Mouse (Mus musculus): ENCODE measurements around the gene Agbl1. TPM values are rescaled to one million over a fixed set of nuclear protein-coding genes. Genes with fewer than 3 reads are reported as not detected.
"Not testable (repeated sequence)": the region's sequence is repeated elsewhere in the genome, so short reads cannot be mapped to it uniquely, and the experiment has no call there.

Agbl1 gene
- polyA plus RNA-seq (2016; fragmentation: Nextera tagmentation; extraction: Ambion mirVana), result 0.05 and 0.09 TPM in 2 replicates

DNA sequence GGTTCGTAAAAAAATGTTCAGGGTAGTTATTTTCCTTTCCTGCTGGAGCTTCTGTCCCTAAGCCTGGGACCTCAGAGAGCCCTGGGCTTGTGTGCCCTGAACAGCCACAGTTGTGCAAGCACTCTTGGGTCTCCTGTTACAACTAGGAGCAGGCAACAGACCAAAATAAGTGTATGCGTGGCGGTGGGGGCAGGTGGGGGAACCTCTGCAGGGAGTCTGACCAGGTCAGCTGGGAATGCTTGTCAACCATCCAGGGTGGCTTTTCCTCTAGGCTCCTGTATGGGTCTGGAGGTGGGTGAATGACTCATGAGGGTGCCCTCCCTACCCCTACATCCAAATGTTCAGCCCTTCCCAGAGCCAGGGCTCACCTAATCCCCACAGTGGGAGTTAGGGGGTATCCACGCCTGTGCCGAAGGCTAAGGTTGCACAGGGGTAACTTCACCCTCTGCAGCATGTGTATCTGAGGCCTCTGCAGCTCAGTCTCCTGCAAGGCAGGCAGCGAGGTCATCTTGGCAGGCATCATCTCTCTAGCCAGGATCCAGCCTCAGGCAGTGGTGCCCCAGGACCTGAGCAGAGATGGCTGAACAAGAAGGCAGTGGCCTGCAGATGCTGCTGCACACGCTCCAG, at the start of gene Agbl1:
TSS of gene Agbl1 (plus strand) at position 577 of the 627 bp plus-strand sequence.
- 46% methylated on average over 7 of the region's 7 CpGs for WGBS

DNA sequence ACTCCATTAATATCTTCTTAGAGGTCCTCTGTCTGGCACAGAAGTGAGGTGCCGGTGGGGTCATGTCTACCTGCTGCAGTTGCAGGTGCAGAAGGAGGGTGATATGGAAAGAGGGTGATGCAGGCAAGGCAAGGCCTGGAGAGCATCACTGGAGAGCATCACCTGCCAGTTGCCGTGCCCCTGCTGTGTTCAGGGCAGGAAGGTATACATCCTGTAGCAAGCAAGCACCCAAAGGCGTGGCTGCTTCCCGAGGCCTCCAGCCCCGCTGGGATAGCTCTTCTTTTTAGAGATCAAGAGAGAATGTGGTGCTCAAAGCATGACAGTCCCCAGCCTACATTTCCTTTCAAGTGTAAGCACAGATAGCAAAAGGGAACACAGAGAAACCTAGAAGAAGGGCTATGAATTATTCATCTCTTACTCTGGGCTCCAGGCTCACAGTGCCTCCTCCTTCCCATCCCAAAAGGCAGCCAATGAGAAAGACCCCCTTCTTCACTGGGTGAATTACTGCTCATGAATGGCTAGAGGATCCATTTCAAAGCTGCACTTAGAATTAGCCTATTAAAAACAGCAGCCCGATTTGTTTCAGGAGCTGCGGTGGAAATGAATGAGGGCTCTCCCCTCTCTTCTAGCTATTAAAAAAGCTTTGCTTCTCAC, 44.6 kb upstream of the Agbl1 start:
- DNase-seq (ENCODE audit: low spot score), result no peak
- 53% methylated on average over 7 of the region's 7 CpGs for WGBS
- Histone ChIP-seq H3K27ac (no peak overlapping the region), H3K4me1 (no peaks in the 10 kb centered on the region), H3K4me3 (no peak overlapping the region), H3K9me3 (no peaks in the 10 kb centered on the region), H3K27me3 (ENCODE audit: insufficient read depth, poor library complexity, severe bottlenecking) (no peaks in the 10 kb centered on the region), H3K36me3 (no peaks in the 10 kb centered on the region)

More for the DNA sequence above, at the start of gene Agbl1:
- Histone ChIP-seq H3K36me3 (no peaks in the 10 kb centered on the region), H3K27me3 (ENCODE audit: insufficient read depth, poor library complexity, severe bottlenecking) (no peaks in the 10 kb centered on the region), H3K9me3 (no peaks in the 10 kb centered on the region), H3K4me1 (no peaks in the 10 kb centered on the region), H3K4me3 (no peak within 1 kb of the TSS), H3K27ac (no peak within 1 kb of the TSS)
- DNase-seq (ENCODE audit: low spot score), result no peak

DNA sequence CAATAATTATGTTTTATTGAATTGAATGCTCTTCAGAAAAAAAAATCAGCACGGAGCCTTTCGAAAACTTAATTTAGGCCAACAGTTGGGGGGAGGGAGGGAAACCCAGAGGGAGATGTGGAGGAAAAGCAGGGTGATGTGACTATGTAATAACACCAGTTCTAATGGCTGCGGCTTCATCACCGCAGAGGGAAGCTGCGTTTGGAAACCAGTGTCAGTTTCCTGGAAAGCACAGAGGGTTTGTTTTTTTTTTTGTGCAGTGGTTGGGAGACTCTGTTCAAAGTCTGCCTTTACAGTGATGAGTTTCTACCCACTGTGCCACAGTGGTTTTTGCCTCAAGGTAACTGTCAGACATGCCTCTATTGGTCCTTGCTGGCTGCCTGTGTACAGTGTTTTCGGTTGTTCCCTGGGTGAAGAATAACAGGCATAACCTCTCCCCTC, 44.0 kb upstream of the Agbl1 start:
- Histone ChIP-seq H3K9me3 (no peaks in the 10 kb centered on the region), H3K27ac (no peak overlapping the region), H3K4me3 (no peak overlapping the region), H3K36me3 (no peaks in the 10 kb centered on the region), H3K4me1 (no peaks in the 10 kb centered on the region), H3K27me3 (ENCODE audit: insufficient read depth, poor library complexity, severe bottlenecking) (no peaks in the 10 kb centered on the region)
- WGBS, result 55% methylated on average over 6 of the region's 6 CpGs
- no peak for DNase-seq (ENCODE audit: low spot score)

DNA sequence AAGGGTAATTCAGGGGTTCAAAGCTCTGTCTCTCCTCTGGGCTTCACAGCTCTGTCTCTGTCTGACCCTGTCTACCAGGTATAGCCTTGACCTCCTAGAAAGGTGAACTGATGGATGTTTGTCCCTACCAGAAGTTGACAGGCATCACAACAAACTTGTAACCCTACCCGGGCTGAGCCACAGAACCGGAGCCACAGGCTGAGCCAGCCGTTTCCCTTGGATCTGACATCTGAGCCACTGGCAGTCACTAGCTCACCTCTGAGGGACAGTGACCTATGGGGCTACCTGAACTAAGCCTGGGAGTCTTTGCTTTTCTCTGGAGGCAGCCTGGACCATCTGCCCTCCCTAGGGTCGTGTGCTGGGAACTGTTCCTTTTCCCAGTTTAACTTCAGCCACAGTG, 11.1 kb upstream of the Agbl1 start:
- no peaks in the 10 kb centered on the region for H3K9me3 ChIP-seq
- H3K27me3 ChIP-seq (ENCODE audit: insufficient read depth, poor library complexity, severe bottlenecking), result no peaks in the 10 kb centered on the region
- H3K27ac ChIP-seq, result no peak overlapping the region
- no peak overlapping the region for H3K4me3 ChIP-seq
- DNase-seq (ENCODE audit: low spot score), result no peak
- WGBS, result 66% methylated on average over 4 of the region's 4 CpGs
- peaks cover 11% of the 10 kb centered on the region for H3K4me1 ChIP-seq
- no peaks in the 10 kb centered on the region for H3K36me3 ChIP-seq

DNA sequence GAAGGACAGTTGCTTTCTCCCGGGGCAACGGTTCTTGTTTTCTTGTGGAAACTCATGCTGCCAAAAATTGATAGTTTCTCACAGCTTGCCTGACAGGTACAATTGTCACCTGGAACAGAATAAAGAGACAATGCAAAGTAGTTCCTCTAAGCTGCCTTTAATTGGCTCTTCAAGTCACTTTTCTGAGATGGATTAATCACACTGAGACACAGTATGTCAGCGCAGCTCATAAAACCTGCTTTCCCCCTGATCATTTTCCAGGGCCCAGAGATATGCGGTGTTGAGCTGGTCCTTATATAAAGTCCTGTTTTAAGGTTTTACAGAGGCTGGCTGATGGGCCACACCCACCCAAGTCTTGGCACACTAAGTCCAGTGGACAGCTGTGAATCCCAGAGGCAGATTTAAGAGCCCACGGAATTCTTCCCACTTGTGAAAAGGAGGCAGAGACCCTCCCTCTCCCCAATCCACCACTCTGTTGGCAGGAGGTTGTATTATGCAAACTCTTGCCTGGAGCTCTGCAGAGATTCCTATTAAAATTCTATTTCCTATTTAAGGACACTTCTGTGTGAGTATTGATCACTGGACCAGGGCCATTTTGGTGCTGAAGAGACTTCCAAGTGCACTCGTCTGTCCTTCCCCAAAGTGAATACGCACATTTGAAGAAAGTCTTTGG, 9.8 kb upstream of the Agbl1 start:
- no peak for DNase-seq (ENCODE audit: low spot score)

DNA sequence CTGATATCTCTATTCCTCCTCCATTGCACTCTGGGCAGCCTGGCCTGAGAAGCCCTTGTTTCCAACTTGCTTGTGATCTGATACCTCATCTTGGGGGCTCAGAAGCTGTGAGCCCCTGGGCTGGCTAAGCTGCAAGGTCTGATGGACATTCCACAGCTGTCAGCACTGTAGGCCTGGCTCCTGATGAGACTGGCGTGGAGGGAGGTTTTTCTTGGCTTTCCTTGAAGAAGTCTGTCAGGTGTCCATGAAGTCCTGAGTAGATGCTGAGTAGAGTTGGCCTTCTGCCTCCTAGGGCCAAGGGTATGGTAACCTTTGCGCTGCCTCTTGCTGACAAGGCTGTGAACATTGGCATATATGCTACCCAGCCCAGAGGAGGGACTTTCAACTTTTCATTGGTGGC, 7.0 kb upstream of the Agbl1 start:
- H3K27ac ChIP-seq, result no peak overlapping the region
- H3K9me3 ChIP-seq, result no peaks in the 10 kb centered on the region
- H3K4me3 ChIP-seq, result no peak overlapping the region
- H3K27me3 ChIP-seq (ENCODE audit: insufficient read depth, poor library complexity, severe bottlenecking), result no peaks in the 10 kb centered on the region
- 58% methylated on average over 2 of the region's 2 CpGs for WGBS
- DNase-seq (ENCODE audit: low spot score), result no peak
- H3K36me3 ChIP-seq, result no peaks in the 10 kb centered on the region
- peaks cover 13% of the 10 kb centered on the region for H3K4me1 ChIP-seq

More for the DNA sequence above, 9.8 kb upstream of the Agbl1 start:
- Histone ChIP-seq H3K27me3 (ENCODE audit: insufficient read depth, poor library complexity, severe bottlenecking) (no peaks in the 10 kb centered on the region), H3K4me1 (peaks cover 13% of the 10 kb centered on the region), H3K4me3 (no peak overlapping the region), H3K36me3 (no peaks in the 10 kb centered on the region), H3K27ac (no peak overlapping the region), H3K9me3 (no peaks in the 10 kb centered on the region)
- WGBS, result 85% methylated on average over 7 of the region's 7 CpGs

DNA sequence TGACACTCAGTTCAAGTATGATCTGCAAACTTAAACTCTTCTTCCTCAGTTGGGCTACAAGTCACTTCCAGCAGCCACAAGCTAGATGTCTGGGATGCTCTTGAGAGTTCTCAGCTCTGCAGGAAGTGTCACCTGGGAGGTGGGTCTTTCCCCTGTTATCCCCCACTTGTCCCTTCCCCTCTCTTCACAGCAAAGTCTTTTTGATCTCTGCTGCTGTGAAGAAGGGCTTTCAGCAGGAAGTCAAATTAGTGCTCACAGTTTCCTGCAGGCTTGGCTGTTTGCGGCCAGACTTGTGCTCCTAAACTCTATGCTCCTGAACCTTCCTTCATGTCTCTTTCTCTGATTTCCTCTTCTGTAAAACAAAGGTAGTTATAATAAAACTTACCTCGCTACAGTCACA, 806 bp upstream of the Agbl1 start:
- WGBS, result 30% methylated on average over 2 of the region's 2 CpGs

DNA sequence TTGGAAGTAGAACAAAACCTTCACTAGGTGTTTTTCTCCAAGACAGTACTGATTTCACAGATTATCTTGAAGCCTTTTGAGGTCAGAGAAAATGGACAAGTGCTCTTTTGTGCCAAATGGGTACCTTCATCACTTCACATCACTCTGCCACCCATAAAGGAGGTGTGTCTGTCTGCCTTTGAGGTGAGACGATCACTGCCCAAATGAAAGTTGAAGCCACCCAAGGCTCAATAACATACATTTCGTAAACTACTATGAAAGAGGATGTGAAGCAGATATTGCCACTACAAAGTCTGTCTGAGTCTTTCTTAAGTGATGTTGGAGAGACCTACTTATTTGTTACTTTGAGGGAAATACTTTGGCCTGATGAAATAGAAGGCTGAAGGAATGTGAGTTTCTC, 4.6 kb downstream of the Agbl1 start:
- DNase-seq (ENCODE audit: low spot score), result no peak
- no peak overlapping the region for H3K4me3 ChIP-seq
- H3K36me3 ChIP-seq, result no peaks in the 10 kb centered on the region
- no peaks in the 10 kb centered on the region for H3K27me3 ChIP-seq (ENCODE audit: insufficient read depth, poor library complexity, severe bottlenecking)
- no peaks in the 10 kb centered on the region for H3K9me3 ChIP-seq
- H3K4me1 ChIP-seq, result no peaks in the 10 kb centered on the region
- H3K27ac ChIP-seq, result no peak overlapping the region
- WGBS, result 88% methylated on average over 2 of the region's 2 CpGs

More for the DNA sequence above, 806 bp upstream of the Agbl1 start:
- Histone ChIP-seq H3K4me3 (no peak overlapping the region), H3K27me3 (ENCODE audit: insufficient read depth, poor library complexity, severe bottlenecking) (no peaks in the 10 kb centered on the region), H3K9me3 (no peaks in the 10 kb centered on the region), H3K36me3 (no peaks in the 10 kb centered on the region), H3K27ac (no peak overlapping the region), H3K4me1 (no peaks in the 10 kb centered on the region)
- no peak for DNase-seq (ENCODE audit: low spot score)

DNA sequence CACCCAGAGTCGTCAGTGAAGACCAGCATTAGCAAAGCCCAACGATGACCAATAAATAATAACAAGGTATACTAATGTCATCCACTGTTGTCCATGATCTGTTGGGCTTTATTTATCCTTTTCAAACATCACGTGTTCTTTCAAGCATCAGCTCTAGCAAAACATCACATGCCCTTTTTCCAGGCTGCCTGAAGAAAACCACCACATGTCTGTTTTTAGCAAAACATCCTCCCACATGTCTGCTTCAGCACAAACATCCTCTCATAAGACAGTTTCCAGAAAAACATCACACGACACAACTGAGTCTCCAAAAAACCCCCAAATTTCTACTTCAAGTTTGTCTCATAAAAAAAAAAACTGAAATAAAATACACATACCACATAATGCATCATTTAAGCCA, 7.8 kb downstream of the Agbl1 start:
- WGBS, result 80% methylated on average over 4 of the region's 4 CpGs
- Histone ChIP-seq H3K9me3 (no peaks in the 10 kb centered on the region), H3K27ac (no peak overlapping the region), H3K36me3 (no peaks in the 10 kb centered on the region), H3K27me3 (ENCODE audit: insufficient read depth, poor library complexity, severe bottlenecking) (no peaks in the 10 kb centered on the region), H3K4me3 (no peak overlapping the region), H3K4me1 (no peaks in the 10 kb centered on the region)
- DNase-seq (ENCODE audit: low spot score), result no peak

DNA sequence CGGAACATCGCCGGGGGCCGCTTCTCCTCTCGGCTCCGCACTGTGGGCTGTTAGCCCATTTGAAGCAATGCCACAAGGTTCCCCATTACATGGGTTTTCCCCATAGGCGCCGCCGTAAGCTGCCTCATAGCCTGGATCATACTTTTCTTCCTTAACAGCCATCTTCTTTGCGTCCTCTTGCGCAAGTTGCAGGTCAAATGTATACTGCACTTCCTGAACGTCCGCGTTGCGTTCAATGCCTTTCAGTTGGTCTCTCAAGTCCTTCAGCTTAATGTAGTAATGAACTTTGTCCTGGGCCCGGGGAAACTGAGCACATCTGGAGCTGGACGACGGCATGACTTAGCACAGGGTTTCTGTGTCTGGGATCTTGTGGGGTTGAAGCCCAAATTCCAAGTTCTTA, 15.2 kb downstream of the Agbl1 start:
- 91% methylated on average over 18 of the region's 18 CpGs for WGBS
- not testable (repeated sequence) for H3K27me3 ChIP-seq (ENCODE audit: insufficient read depth, poor library complexity, severe bottlenecking); H3K36me3 ChIP-seq; H3K27ac ChIP-seq; DNase-seq (ENCODE audit: low spot score); H3K9me3 ChIP-seq; H3K4me1 ChIP-seq; H3K4me3 ChIP-seq

DNA sequence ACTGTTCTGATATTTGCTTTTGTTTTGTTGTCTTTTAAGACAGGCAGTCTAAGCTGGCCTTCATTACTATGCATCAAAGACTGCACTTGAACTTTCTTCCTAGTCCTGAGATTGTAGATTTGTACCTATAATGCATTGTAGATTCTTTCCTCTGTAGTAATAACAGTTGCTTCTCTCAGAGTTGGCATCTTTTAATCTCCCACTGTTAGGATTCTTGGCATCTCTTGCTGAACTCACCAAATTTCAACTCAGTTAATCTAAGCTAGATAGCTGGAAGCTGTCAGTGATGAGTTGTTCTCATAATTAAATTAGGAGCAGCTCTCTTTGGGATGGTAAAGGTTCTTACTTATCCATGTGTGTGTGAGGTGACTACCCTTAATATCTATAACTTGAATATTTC, 45.4 kb downstream of the Agbl1 start:
- H3K4me1 ChIP-seq, result no peaks in the 10 kb centered on the region
- no peak for DNase-seq (ENCODE audit: low spot score)
- no peaks in the 10 kb centered on the region for H3K27me3 ChIP-seq (ENCODE audit: insufficient read depth, poor library complexity, severe bottlenecking)
- H3K27ac ChIP-seq, result no peak overlapping the region
- no peaks in the 10 kb centered on the region for H3K36me3 ChIP-seq
- no peaks in the 10 kb centered on the region for H3K9me3 ChIP-seq
- no peak overlapping the region for H3K4me3 ChIP-seq

DNA sequence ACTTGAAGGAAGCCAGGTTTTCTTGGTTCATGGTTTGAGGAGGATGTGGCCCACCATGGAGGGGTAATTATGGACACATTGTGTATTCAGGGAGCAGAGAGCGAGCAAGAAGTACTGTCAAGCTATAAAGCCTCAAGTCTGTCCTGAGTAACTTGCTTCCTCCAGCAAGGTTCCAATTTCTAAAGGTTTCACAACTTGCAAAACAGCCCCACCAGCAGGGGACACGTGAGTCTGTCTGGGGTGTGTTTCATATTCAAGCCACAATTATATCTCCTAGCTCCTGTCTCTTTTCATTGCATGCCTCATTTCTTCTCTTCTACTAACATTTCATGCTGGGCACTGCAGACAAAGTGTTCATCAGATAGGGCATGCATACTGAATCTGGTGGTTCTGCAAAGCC, 53.1 kb downstream of the Agbl1 start:
- H3K36me3 ChIP-seq, result no peaks in the 10 kb centered on the region
- H3K9me3 ChIP-seq, result no peaks in the 10 kb centered on the region
- no peak overlapping the region for H3K4me3 ChIP-seq
- 53% methylated on average over 2 of the region's 2 CpGs for WGBS
- no peak for DNase-seq (ENCODE audit: low spot score)
- no peaks in the 10 kb centered on the region for H3K27me3 ChIP-seq (ENCODE audit: insufficient read depth, poor library complexity, severe bottlenecking)
- no peak overlapping the region for H3K27ac ChIP-seq
- no peaks in the 10 kb centered on the region for H3K4me1 ChIP-seq

DNA sequence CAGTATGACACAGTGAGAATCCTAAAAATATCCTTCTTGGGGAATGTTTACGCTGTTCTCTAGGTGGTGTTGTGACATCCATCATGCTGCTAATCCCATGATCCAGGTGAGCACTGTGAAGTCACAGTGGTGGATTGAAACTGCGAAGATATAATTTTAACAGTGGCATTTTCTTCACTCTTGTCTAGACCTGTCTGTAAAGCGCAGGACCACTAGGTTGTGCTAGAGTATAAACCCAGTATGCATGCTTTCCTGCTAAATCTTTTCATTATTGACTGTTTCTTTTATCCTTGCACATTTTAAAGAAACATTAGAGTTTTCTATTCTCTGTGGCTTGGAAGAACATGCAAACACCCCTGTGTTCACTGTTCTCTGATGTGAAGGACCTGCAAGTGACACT, 57.8 kb downstream of the Agbl1 start:
- 77% methylated on average over 3 of the region's 3 CpGs for WGBS
- H3K4me3 ChIP-seq, result no peak overlapping the region
- no peak overlapping the region for H3K27ac ChIP-seq
- H3K36me3 ChIP-seq, result no peaks in the 10 kb centered on the region
- H3K4me1 ChIP-seq, result no peaks in the 10 kb centered on the region
- no peaks in the 10 kb centered on the region for H3K9me3 ChIP-seq
- no peak for DNase-seq (ENCODE audit: low spot score)
- no peaks in the 10 kb centered on the region for H3K27me3 ChIP-seq (ENCODE audit: insufficient read depth, poor library complexity, severe bottlenecking)

Data from heart, embryonic 10.5 days (tissue).